Mouse (Mus musculus): ENCODE measurements around the gene Neurl4.
"Not testable (repeated sequence)": the region's sequence is repeated elsewhere in the genome, so short reads cannot be mapped to it uniquely, and the experiment has no call there.

DNA sequence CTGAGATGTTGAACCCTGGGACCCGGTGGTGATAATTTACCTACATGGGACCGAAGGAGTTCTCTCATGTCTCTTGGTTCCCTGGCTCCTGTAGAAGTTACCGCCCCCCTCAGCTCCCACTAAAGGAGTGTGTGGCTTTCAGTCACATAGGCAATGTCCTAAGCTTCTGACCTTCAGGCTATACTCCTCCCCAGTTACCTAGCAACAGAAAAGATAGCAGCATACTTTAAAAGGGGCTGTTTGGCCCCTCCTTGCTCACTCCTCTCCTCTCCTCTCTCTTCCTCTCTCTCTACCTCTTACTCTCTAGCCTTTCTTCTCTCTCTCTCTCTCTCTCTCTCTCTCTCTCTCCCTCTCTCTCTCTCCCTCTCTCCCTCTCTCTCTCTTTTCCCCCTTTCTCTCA is 37.1 kb upstream of the Neurl4 start:
- not testable (repeated sequence) for TF ChIP-seq GATA1, TAL1 (IDR thresholded peaks at IDR 0.05; ENCODE audit: low read length)
